Comparison of ENCODE assay signal across 10 mouse cellular contexts in genomic region chr7:74240459-74241172, GRCm38 (mm10).
DNase-seq lines count a peak whose midpoint lies in the region; ATAC-seq and TF ChIP-seq lines count a peak whose summit lies in the region.
"Had no signal": no experiment of that assay in that cellular context is flagged by ENCODE, and none has a peak within 500 bp of the region (broad histone marks: within the 10 kb centered on the region; RNA-seq: fewer than 3 reads in every experiment).

No protein-coding gene starts in this region.

- no peak for TF ChIP-seq POLR2A in heart, adult 2 months (IDR thresholded peaks at IDR 0.05; ENCODE audit: insufficient read depth, low read depth, low read length)

- no peaks in the 10 kb centered on the region for H3K27me3 ChIP-seq in forebrain, embryonic 15.5 days
- no peaks in the 10 kb centered on the region for H3K27me3 ChIP-seq in midbrain, embryonic 14.5 days (ENCODE audit: control insufficient read depth, insufficient read depth, low read length)
- no peaks in the 10 kb centered on the region for H3K27me3 ChIP-seq in intestine, postnatal 0 days (replicated peaks; ENCODE audit: control insufficient read depth, insufficient read depth, low read length)
- no peaks in the 10 kb centered on the region for H3K27me3 ChIP-seq in heart, adult 2 months (ENCODE audit: control insufficient read depth, insufficient read depth, low read length)
- H3K27me3 ChIP-seq: heart, embryonic 13.5 days; stomach, embryonic 15.5 days had no signal

- no peak overlapping the region for H3K9ac ChIP-seq in forebrain, embryonic 15.5 days (replicated peaks)
- H3K9ac ChIP-seq in midbrain, embryonic 14.5 days (replicated peaks; ENCODE audit: low read length) = 0 out of 2 replicates have a peak overlapping the region, but pooled peaks have one; percentile 2
- no peak overlapping the region for H3K9ac ChIP-seq in intestine, postnatal 0 days (ENCODE audit: low read depth, low read length)
- H3K9ac ChIP-seq in heart, adult 2 months (ENCODE audit: low read depth, low read length) = no peak overlapping the region
- H3K9ac ChIP-seq: heart, embryonic 13.5 days; stomach, embryonic 15.5 days had no signal

- H3K36me3 ChIP-seq in forebrain, embryonic 15.5 days = no peaks in the 10 kb centered on the region
- H3K36me3 ChIP-seq in midbrain, embryonic 14.5 days (ENCODE audit: control insufficient read depth, insufficient read depth, low read length) = no peaks in the 10 kb centered on the region
- no peaks in the 10 kb centered on the region for H3K36me3 ChIP-seq in intestine, postnatal 0 days (ENCODE audit: control insufficient read depth, insufficient read depth)
- H3K36me3 ChIP-seq in heart, adult 2 months (ENCODE audit: control insufficient read depth, insufficient read depth, low read length) = no peaks in the 10 kb centered on the region
- H3K36me3 ChIP-seq: heart, embryonic 13.5 days; stomach, embryonic 15.5 days had no signal

- no peaks in the 10 kb centered on the region for H3K9me3 ChIP-seq in forebrain, embryonic 15.5 days
- no peaks in the 10 kb centered on the region for H3K9me3 ChIP-seq in midbrain, embryonic 14.5 days (ENCODE audit: control insufficient read depth, low read length)
- no peaks in the 10 kb centered on the region for H3K9me3 ChIP-seq in intestine, postnatal 0 days (ENCODE audit: control insufficient read depth)
- H3K9me3 ChIP-seq: stomach, embryonic 15.5 days had no signal

- peaks cover 20% of the 10 kb centered on the region for H3K4me1 ChIP-seq in forebrain, embryonic 15.5 days
- H3K4me1 ChIP-seq in midbrain, embryonic 14.5 days (ENCODE audit: control insufficient read depth, insufficient read depth, low read length) = peaks cover 31% of the 10 kb centered on the region
- H3K4me1 ChIP-seq in intestine, postnatal 0 days (replicated peaks; ENCODE audit: control insufficient read depth, insufficient read depth, low read length) = no peaks in the 10 kb centered on the region
- H3K4me1 ChIP-seq in heart, adult 2 months (ENCODE audit: control insufficient read depth, insufficient read depth, low read length) = no peaks in the 10 kb centered on the region
- H3K4me1 ChIP-seq: heart, embryonic 13.5 days; stomach, embryonic 15.5 days had no signal

- H3K4me3 ChIP-seq in forebrain, embryonic 15.5 days = no peak overlapping the region
- no peak overlapping the region for H3K4me3 ChIP-seq in midbrain, embryonic 14.5 days (replicated peaks; ENCODE audit: low read depth, low read length)
- no peak overlapping the region for H3K4me3 ChIP-seq in intestine, postnatal 0 days (ENCODE audit: low read depth, low read length)
- H3K4me3 ChIP-seq in heart, adult 2 months = no peak overlapping the region
- H3K4me3 ChIP-seq: heart, embryonic 13.5 days; stomach, embryonic 15.5 days had no signal

- ATAC-seq in frontal cortex, adult (ENCODE audit: low TSS enrichment) = no peak
- peak; percentile 86 for ATAC-seq in forebrain, embryonic 15.5 days (replicated peaks)
- peak; percentile 40 for ATAC-seq in midbrain, embryonic 14.5 days (ENCODE audit: low FRiP score, low TSS enrichment)
- ATAC-seq in intestine, postnatal 0 days = no peak

- no peak for TF ChIP-seq EP300 in heart, adult 2 months (IDR thresholded peaks at IDR 0.05; ENCODE audit: insufficient read depth, low read depth, low read length)

- H3K79me2 ChIP-seq in heart, adult 2 months (replicated peaks; ENCODE audit: control insufficient read depth, insufficient read depth, low read length) = no peaks in the 10 kb centered on the region

- DNase-seq in frontal cortex, postnatal 10 days (ENCODE audit: low spot score in 2 of 2) = peak; percentile 8 to 16
- DNase-seq in brain, adult 2 months (ENCODE audit: low read depth, low spot score) = peak; percentile 74
- peak; percentile 66 for DNase-seq in midbrain, embryonic 14.5 days
- no peak for DNase-seq in heart, postnatal 25 days (ENCODE audit: low spot score)
- no peak for DNase-seq in heart, adult 2 months

- intact Hi-C loops in heart, postnatal 25 days (cut with DNase I) = no loop called here
- intact Hi-C loops in heart, adult 2 months (cut with DNase I) = no loop called here

- H3K27ac ChIP-seq in forebrain, embryonic 15.5 days (replicated peaks) = peak overlapping the region; percentile 82
- peak overlapping the region; percentile 74 for H3K27ac ChIP-seq in midbrain, embryonic 14.5 days (replicated peaks; ENCODE audit: low read depth, low read length)
- H3K27ac ChIP-seq in intestine, postnatal 0 days (ENCODE audit: low read depth, low read length) = no peak overlapping the region
- H3K27ac ChIP-seq in heart, adult 2 months = no peak overlapping the region
- H3K27ac ChIP-seq: heart, embryonic 13.5 days; stomach, embryonic 15.5 days had no signal

- no peak overlapping the region; the same call in 1 of the 2 replicates for H3K4me2 ChIP-seq in forebrain, embryonic 15.5 days (replicated peaks)
- 0 out of 2 replicates have a peak overlapping the region, but pooled peaks have one; percentile 15 for H3K4me2 ChIP-seq in midbrain, embryonic 14.5 days (ENCODE audit: low read length)
- no peak overlapping the region for H3K4me2 ChIP-seq in intestine, postnatal 0 days (replicated peaks; ENCODE audit: low read depth)
- H3K4me2 ChIP-seq: heart, embryonic 13.5 days; stomach, embryonic 15.5 days had no signal

- no peak for TF ChIP-seq CTCF in intestine, postnatal 0 days (IDR thresholded peaks at IDR 0.05; ENCODE audit: low read depth)
- no peak for TF ChIP-seq CTCF in heart, adult 2 months (IDR thresholded peaks at IDR 0.05)

- WGBS in forebrain, embryonic 15.5 days = 26% methylated on average over 4 of the region's 4 CpGs
- 20% methylated on average over 4 of the region's 4 CpGs for WGBS in midbrain, embryonic 14.5 days
- 69% methylated on average over 4 of the region's 4 CpGs for WGBS in intestine, postnatal 0 days
- 59% methylated on average over 4 of the region's 4 CpGs for WGBS in heart, adult 2 months

Comparison
In these comparisons a context has a peak if more than half of its experiments do, and no peak if none do; other contexts are left out.
1. DNase-seq: peak in frontal cortex, postnatal 10 days (2 of 2), brain, adult 2 months (single experiment) and midbrain, embryonic 14.5 days (single experiment); none in heart, postnatal 25 days (single experiment) and heart, adult 2 months (0 of 2).
2. ATAC-seq: peak in forebrain, embryonic 15.5 days (single experiment) and midbrain, embryonic 14.5 days (single experiment); none in frontal cortex, adult (single experiment) and intestine, postnatal 0 days (single experiment).
3. H3K27ac ChIP-seq: peak in forebrain, embryonic 15.5 days (single experiment) and midbrain, embryonic 14.5 days (single experiment); none in intestine, postnatal 0 days (single experiment) and heart, adult 2 months (single experiment).